Mouse (Mus musculus): ENCODE data around the gene Trim9.

GRCm38 (mm10) chr12:70280381-70280780, 67.0 kb downstream of the Trim9 start:
- TF ChIP-seq POLR2A (IDR thresholded peaks at IDR 0.05; ENCODE audit: low read depth, low read length) (no peak), CTCF (IDR thresholded peaks at IDR 0.05; ENCODE audit: extremely low read depth, insufficient read depth, insufficient read length, insufficient replicate concordance) (no peak)
